Mouse (Mus musculus): ENCODE measurements around the gene Gtf2ird1.

- TF ChIP-seq CTCF (conservative IDR thresholded peaks at IDR 0.05; ENCODE audit: insufficient read depth, insufficient read length, low read depth, low read length), result no peak
- TF ChIP-seq POLR2A (IDR thresholded peaks at IDR 0.05; ENCODE audit: low read depth, low read length), result no peak
Measured at GRCm38 (mm10) chr5:134344076-134344475, 112.4 kb downstream of the Gtf2ird1 start.
